14 mouse cellular contexts compared by ENCODE assay signal in the genomic region with DNA sequence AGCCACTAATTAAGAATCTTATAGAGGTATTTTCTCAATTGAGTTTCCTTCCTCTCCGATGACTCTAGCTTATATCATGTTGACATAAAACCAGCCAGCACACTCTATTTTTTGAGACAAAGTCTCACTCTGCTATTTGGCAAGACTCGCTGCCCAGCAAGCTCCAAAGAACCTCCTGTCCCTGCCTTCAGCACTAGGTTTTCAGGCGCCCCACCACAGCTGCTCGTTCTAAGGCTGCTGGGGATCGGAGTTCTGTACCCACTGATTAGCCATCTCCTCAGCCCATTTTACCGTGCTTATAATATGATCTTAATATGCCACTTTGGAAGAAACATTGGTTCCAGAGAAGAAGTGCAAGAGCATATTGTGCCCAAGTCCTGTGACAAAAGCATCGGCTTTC.
"Had no signal": no experiment of that assay in that cellular context is flagged by ENCODE, and none has a peak within 500 bp of the region (broad histone marks: within the 10 kb centered on the region; RNA-seq: fewer than 3 reads in every experiment).

No protein-coding gene starts in this region.

- H3K36me3 ChIP-seq: liver, embryonic 15.5 days; lung, embryonic 15.5 days; midbrain, embryonic 13.5 days; midbrain, embryonic 15.5 days; neural tube, embryonic 12.5 days; stomach, embryonic 15.5 days had no signal

- H3K4me2 ChIP-seq: liver, embryonic 15.5 days; lung, embryonic 15.5 days; midbrain, embryonic 11.5 days; midbrain, embryonic 13.5 days; midbrain, embryonic 15.5 days; neural tube, embryonic 12.5 days; stomach, embryonic 15.5 days had no signal

- H3K4me3 ChIP-seq: liver, embryonic 15.5 days; lung, embryonic 15.5 days; midbrain, embryonic 13.5 days; midbrain, embryonic 15.5 days; neural tube, embryonic 12.5 days; stomach, embryonic 15.5 days had no signal

- H3K27me3 ChIP-seq: liver, embryonic 15.5 days; lung, embryonic 15.5 days; midbrain, embryonic 13.5 days; midbrain, embryonic 15.5 days; neural tube, embryonic 12.5 days; stomach, embryonic 15.5 days had no signal

- ATAC-seq: midbrain, embryonic 13.5 days; midbrain, embryonic 15.5 days had no signal

- H3K9ac ChIP-seq: liver, embryonic 15.5 days; lung, embryonic 15.5 days; midbrain, embryonic 13.5 days; midbrain, embryonic 15.5 days; neural tube, embryonic 12.5 days; stomach, embryonic 15.5 days had no signal

- DNase-seq: lung, adult 18-20 months; lung, postnatal 10 days; lung, postnatal 4 days; right cerebral cortex, postnatal 14 days; thymus, adult 2 months; thymus, postnatal 25 days; thymus, postnatal 4 days had no signal

- H3K4me1 ChIP-seq: midbrain, embryonic 13.5 days; midbrain, embryonic 15.5 days; neural tube, embryonic 12.5 days; stomach, embryonic 15.5 days had no signal

- H3K9me3 ChIP-seq: liver, embryonic 15.5 days; lung, embryonic 15.5 days; midbrain, embryonic 13.5 days; midbrain, embryonic 15.5 days; neural tube, embryonic 12.5 days; stomach, embryonic 15.5 days had no signal

- H3K27ac ChIP-seq: liver, embryonic 15.5 days; lung, embryonic 15.5 days; midbrain, embryonic 13.5 days; midbrain, embryonic 15.5 days; neural tube, embryonic 12.5 days; stomach, embryonic 15.5 days had no signal
